In the genomic region with DNA sequence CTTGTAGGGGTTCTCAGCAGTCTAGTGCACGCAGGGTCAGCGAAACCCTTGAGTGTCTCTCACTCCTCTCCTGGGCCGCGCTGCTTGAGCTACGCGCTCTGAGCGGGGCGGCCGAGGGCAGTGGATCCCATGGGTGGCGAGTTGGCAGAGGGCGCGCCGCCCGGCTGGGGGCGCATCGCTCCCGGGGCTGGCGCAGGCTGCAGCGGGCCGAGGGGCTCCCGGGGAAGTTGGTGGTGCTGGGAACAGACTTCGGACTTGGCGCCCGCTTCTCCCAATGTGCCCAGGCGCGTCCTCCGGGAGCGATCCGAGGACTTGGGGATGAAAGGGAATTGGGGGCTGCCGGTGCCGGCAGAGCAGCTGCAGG, we compare ENCODE assay signal across 8 mouse cellular contexts. TPM values are rescaled to one million over a fixed set of nuclear protein-coding genes. Genes with fewer than 3 reads are reported as not detected.
DNase-seq lines count a peak whose midpoint lies in the region; ATAC-seq lines count a peak whose summit lies in the region.

No protein-coding gene starts in this region.

- H3K4me2 ChIP-seq in hindbrain, embryonic 11.5 days (replicated peaks; ENCODE audit: low read depth, low read length): peak overlapping the region; percentile 95

- no peak overlapping the region for H3K27ac ChIP-seq in hindbrain, embryonic 11.5 days (ENCODE audit: low read depth, low read length)

- H3K36me3 ChIP-seq in megakaryocyte, embryonic 14.5 days (replicated peaks; ENCODE audit: low read length): no peaks in the 10 kb centered on the region
- H3K36me3 ChIP-seq in hindbrain, embryonic 11.5 days (ENCODE audit: control insufficient read depth, insufficient read depth, low read length): no peaks in the 10 kb centered on the region

- DNase-seq in adrenal gland, postnatal 10 days: peak; percentile 43
- no peak for DNase-seq in adrenal gland, adult 8-10 months
- peak; percentile 68 for DNase-seq in hindbrain, embryonic 11.5 days (ENCODE audit: low spot score)
- peak; percentile 17 to 52 for DNase-seq in lung, postnatal 4 days
- DNase-seq in spleen, postnatal 10 days (ENCODE audit: low spot score in 2 of 2): no peak
- no peak for DNase-seq in left cerebral cortex, postnatal 4 days

- peaks cover 8% of the 10 kb centered on the region for H3K4me1 ChIP-seq in megakaryocyte, embryonic 14.5 days
- no peaks in the 10 kb centered on the region; the same call in 1 of the 2 replicates for H3K4me1 ChIP-seq in hindbrain, embryonic 11.5 days (replicated peaks; ENCODE audit: control insufficient read depth, insufficient read depth, low read length)

- peak overlapping the region; percentile 76 for H3K4me3 ChIP-seq in megakaryocyte, embryonic 14.5 days (replicated peaks)
- H3K4me3 ChIP-seq in hindbrain, embryonic 11.5 days (ENCODE audit: low read depth, low read length): peak overlapping the region; percentile 64

- peaks cover 39% of the 10 kb centered on the region for H3K27me3 ChIP-seq in megakaryocyte, embryonic 14.5 days (replicated peaks)
- peaks cover 10% of the 10 kb centered on the region for H3K27me3 ChIP-seq in hindbrain, embryonic 11.5 days (ENCODE audit: control insufficient read depth, insufficient read depth, low read length)

- H3K9me3 ChIP-seq in megakaryocyte, embryonic 14.5 days: peaks cover 6% of the 10 kb centered on the region
- no peaks in the 10 kb centered on the region for H3K9me3 ChIP-seq in hindbrain, embryonic 11.5 days (ENCODE audit: control insufficient read depth, low read length)

- peak overlapping the region; percentile 61 for H3K9ac ChIP-seq in hindbrain, embryonic 11.5 days (ENCODE audit: low read depth, low read length)

- ATAC-seq in megakaryocyte, adult 5-6 weeks (ENCODE audit: poor library complexity, severe bottlenecking): no peak
- peak; percentile 82 for ATAC-seq in hindbrain, embryonic 11.5 days (ENCODE audit: low FRiP score)

- under 1% methylated on average over 31 of the region's 31 CpGs for WGBS in hindbrain, embryonic 11.5 days

- intact Hi-C loops in left cerebral cortex, postnatal 4 days (cut with DNase I): loop anchor here (5.0 kb wide), 1 partner anchor 594 kb away; no protein-coding TSS in a partner anchor

RNA-seq across cellular contexts. Expression of a gene that starts 0.5 kb away (rescaled TPM):
- total RNA-seq in adrenal gland, postnatal 10 days (2021): 10 to 100 TPM; 14.8 to 17.3 TPM
- 10 to 100 TPM in 1 of 4 experiments, 1 to 10 TPM in 3; 7.8 to 18.0 (median 8.9) TPM for total RNA-seq in adrenal gland, adult 8-10 months (2022)
- not detected in 2 replicates for polyA plus RNA-seq in megakaryocyte, embryonic 14.5 days (2012; ENCODE audit: insufficient read depth, low replicate concordance)
- not detected in 2 replicates for total RNA-seq in megakaryocyte, adult 5-6 weeks (2015)
- 0.49 TPM in 1 of 2 replicates, not detected in the other for total RNA-seq in megakaryocyte, adult 5-6 weeks (2017)
- polyA plus RNA-seq in hindbrain, embryonic 11.5 days (2014; fragmentation: Nextera tagmentation; extraction: Ambion mirVana): 1.9 and 4.3 TPM in 2 replicates
- 10 to 100 TPM; 17.7 to 20.8 TPM for total RNA-seq in left cerebral cortex, postnatal 4 days (2021)

Comparison
In these comparisons a context has a peak if more than half of its experiments do, and no peak if none do; other contexts are left out.
1. DNase-seq: peak in adrenal gland, postnatal 10 days (single experiment), hindbrain, embryonic 11.5 days (single experiment) and lung, postnatal 4 days (2 of 2); none in adrenal gland, adult 8-10 months (single experiment), spleen, postnatal 10 days (0 of 2) and left cerebral cortex, postnatal 4 days (single experiment).
2. RNA of a gene that starts 0.5 kb away (total RNA-seq): 17.7 to 20.8 TPM in left cerebral cortex, postnatal 4 days, 14.8 to 17.3 TPM in adrenal gland, postnatal 10 days and 7.8 to 18.0 TPM in adrenal gland, adult 8-10 months; 0.49 TPM in megakaryocyte, adult 5-6 weeks; every median in the first group is over 4 times any median in the second.